Mouse (Mus musculus) myocyte (in vitro differentiated cells): ENCODE measurements around the gene Cdk5rap1.

Experiments
- CEBPB ChIP-seq: IDR thresholded peaks from 2 replicates; pipeline ENCODE4 v1.6.1; 2011; ENCODE audit warnings: mild to moderate bottlenecking, moderate library complexity; ENCODE audit not compliant: poor library complexity, insufficient read depth, severe bottlenecking
- E2F4 ChIP-seq: IDR thresholded peaks from one replicate; pipeline ENCODE4 v1.6.1; 2011; ENCODE audit warnings: mild to moderate bottlenecking, control low read depth, moderate library complexity; ENCODE audit not compliant: insufficient read depth
- MAX ChIP-seq: IDR thresholded peaks from one replicate; pipeline ENCODE4 v1.6.1; 2011; ENCODE audit warnings: low read depth, mild to moderate bottlenecking, control low read depth
- POLR2A ChIP-seq: IDR thresholded peaks from one replicate; pipeline ENCODE4 v1.6.1; 2011; ENCODE audit warnings: low read depth, mild to moderate bottlenecking, control low read depth, moderate library complexity; ENCODE audit not compliant: insufficient read length
- TCF3 ChIP-seq: IDR thresholded peaks from one replicate; pipeline ENCODE4 v1.6.1; 2011; ENCODE audit warnings: low read depth, control low read depth; ENCODE audit not compliant: insufficient read length

- TF ChIP-seq E2F4: no peak
- no peak for TF ChIP-seq POLR2A
- no peak for TF ChIP-seq MAX
- no peak for TF ChIP-seq CEBPB
- TF ChIP-seq TCF3: no peak
Measured at GRCm38 (mm10) chr2:154379103-154379502, 6.3 kb upstream of the Cdk5rap1 start.
